Mouse (Mus musculus) ES-E14 (cell line): ENCODE data around the gene Robo4.

Experiments
- CHD2 ChIP-seq: IDR thresholded peaks from 2 replicates; pipeline ENCODE4 v1.6.1; 2014; ENCODE audit warnings: mild to moderate bottlenecking, low read depth, low read length, inconsistent platforms
- HCFC1 ChIP-seq: IDR thresholded peaks from 2 replicates; pipeline ENCODE4 v1.6.1; 2012; ENCODE audit warnings: low read length, inconsistent platforms, borderline replicate concordance; ENCODE audit not compliant: insufficient read depth
- MAFK ChIP-seq: IDR thresholded peaks from 2 replicates; pipeline ENCODE4 v1.6.1; 2014; ENCODE audit warnings: mild to moderate bottlenecking, low read depth, low read length, inconsistent platforms; ENCODE audit not compliant: insufficient read depth
- ZNF384 ChIP-seq: IDR thresholded peaks from 2 replicates; pipeline ENCODE4 v1.6.1; 2012; ENCODE audit warnings: low read depth, low read length, inconsistent platforms

- TF ChIP-seq ZNF384 (no peak), MAFK (no peak), CHD2 (no peak), HCFC1 (no peak)
These were observed 38.8 kb upstream of the Robo4 start for GRCm38 (mm10) chr9:37362881-37363280.
